ENCODE assay signal across 8 mouse cellular contexts in the genomic region with DNA sequence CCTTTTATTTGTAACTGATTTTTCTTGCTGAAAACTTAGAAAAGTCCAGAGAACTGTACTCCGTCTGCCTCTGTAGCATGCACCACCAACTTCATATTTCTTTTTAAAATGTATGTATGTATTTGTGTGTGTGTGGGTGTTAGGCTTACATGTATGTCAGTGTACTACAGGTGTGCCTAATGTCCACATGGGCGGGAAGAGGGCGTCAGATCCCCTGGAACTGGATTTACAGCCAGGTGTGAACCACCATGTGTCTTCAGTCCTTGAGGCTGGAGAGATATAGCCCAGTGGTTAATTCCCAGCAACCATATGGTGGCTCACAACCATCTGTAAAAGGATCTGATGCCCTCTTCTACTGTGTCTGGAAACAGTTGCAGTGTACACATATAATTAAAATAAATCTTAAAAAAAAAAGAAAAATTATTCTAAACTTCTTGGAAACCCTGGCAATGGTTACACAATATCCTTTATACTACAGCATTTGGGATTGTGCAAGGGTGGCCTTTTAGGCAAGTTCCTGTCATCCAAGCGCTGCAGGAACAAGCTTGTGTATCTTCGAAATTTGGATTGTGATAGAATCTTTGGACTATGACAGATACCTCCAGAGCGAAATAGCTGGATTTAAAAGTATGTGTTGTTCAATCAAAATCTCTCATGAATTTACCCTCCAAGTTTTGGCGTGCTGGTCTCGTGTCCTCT. TPM values are rescaled to one million over a fixed set of nuclear protein-coding genes. Genes with fewer than 3 reads are reported as not detected.
DNase-seq lines count a peak whose midpoint lies in the region; ATAC-seq and TF ChIP-seq lines count a peak whose summit lies in the region.

No protein-coding gene starts in this region.

- 0 out of 2 replicates have a peak, but pooled peaks cover 2% of the 10 kb centered on the region for H3K4me1 ChIP-seq in heart, embryonic 16.5 days (ENCODE audit: control insufficient read depth, insufficient read depth, low read length)
- peaks cover 2% of the 10 kb centered on the region; the same call in 1 of the 2 replicates for H3K4me1 ChIP-seq in bone marrow, adult 2 months (ENCODE audit: control insufficient read depth, insufficient read depth, low read length)
- H3K4me1 ChIP-seq in hindbrain, embryonic 13.5 days (replicated peaks), result peaks cover 6% of the 10 kb centered on the region; the same call in 1 of the 2 replicates
- peaks cover 5% of the 10 kb centered on the region; the same call in 1 of the 2 replicates for H3K4me1 ChIP-seq in midbrain, embryonic 12.5 days

- intact Hi-C loops in left cerebral cortex, postnatal 36 days (cut with DNase I), result loop anchor here (2.0 kb wide), 1 partner anchor 71 kb away; a partner anchor contains a TSS

- H3K27ac ChIP-seq in heart, embryonic 16.5 days (ENCODE audit: low read length), result no peak overlapping the region
- H3K27ac ChIP-seq in bone marrow, adult 2 months (ENCODE audit: control insufficient read depth, insufficient read depth, low read depth, low read length, poor library complexity), result peak overlapping the region; percentile 74; the same call in 1 of the 2 replicates
- peak overlapping the region; percentile 66 for H3K27ac ChIP-seq in hindbrain, embryonic 13.5 days
- no peak overlapping the region for H3K27ac ChIP-seq in midbrain, embryonic 12.5 days (replicated peaks)

- no peak for ATAC-seq in heart, embryonic 16.5 days (replicated peaks; ENCODE audit: extremely low read depth, insufficient read depth, low FRiP score)
- ATAC-seq in hindbrain, embryonic 13.5 days (ENCODE audit: low FRiP score), result no peak
- no peak for ATAC-seq in midbrain, embryonic 12.5 days (ENCODE audit: low FRiP score, low read depth)

- H3K4me3 ChIP-seq in heart, embryonic 16.5 days (ENCODE audit: low read length), result no peak overlapping the region
- H3K4me3 ChIP-seq in bone marrow, adult 2 months (replicated peaks; ENCODE audit: control insufficient read depth, low read depth, low read length), result no peak overlapping the region
- H3K4me3 ChIP-seq in hindbrain, embryonic 13.5 days, result peak overlapping the region; percentile 35; the same call in 1 of the 2 replicates
- no peak overlapping the region; the same call in 1 of the 2 replicates for H3K4me3 ChIP-seq in midbrain, embryonic 12.5 days

- no peak for DNase-seq in heart, adult 18-20 months
- DNase-seq in cerebellum, postnatal 4 days (ENCODE audit: low spot score in 2 of 2), result no peak
- no peak for DNase-seq in spleen, postnatal 36 days (ENCODE audit: low spot score in 2 of 2)
- no peak for DNase-seq in left cerebral cortex, postnatal 36 days (ENCODE audit: low spot score in 2 of 2)

- no peaks in the 10 kb centered on the region for H3K27me3 ChIP-seq in heart, embryonic 16.5 days (ENCODE audit: control insufficient read depth, insufficient read depth, low read length)
- H3K27me3 ChIP-seq in hindbrain, embryonic 13.5 days, result no peaks in the 10 kb centered on the region
- H3K27me3 ChIP-seq in midbrain, embryonic 12.5 days, result no peaks in the 10 kb centered on the region; the same call in 1 of the 2 replicates

- H3K9me3 ChIP-seq in heart, embryonic 16.5 days (replicated peaks; ENCODE audit: control insufficient read depth, low read length), result no peaks in the 10 kb centered on the region
- H3K9me3 ChIP-seq in hindbrain, embryonic 13.5 days, result no peaks in the 10 kb centered on the region
- peaks cover 4% of the 10 kb centered on the region; the same call in 1 of the 2 replicates for H3K9me3 ChIP-seq in midbrain, embryonic 12.5 days

- H3K4me2 ChIP-seq in heart, embryonic 16.5 days (ENCODE audit: low read depth, low read length), result peak overlapping the region; percentile 54
- peak overlapping the region; percentile 60 for H3K4me2 ChIP-seq in hindbrain, embryonic 13.5 days
- H3K4me2 ChIP-seq in midbrain, embryonic 12.5 days (replicated peaks), result peak overlapping the region; percentile 54

- no peak for TF ChIP-seq POLR2A in bone marrow, adult 2 months (IDR thresholded peaks at IDR 0.05; ENCODE audit: borderline replicate concordance, control insufficient read depth, low read depth, low read length)

- H3K9ac ChIP-seq in heart, embryonic 16.5 days (ENCODE audit: low read length), result no peak overlapping the region
- H3K9ac ChIP-seq in hindbrain, embryonic 13.5 days, result peak overlapping the region; percentile 71; the same call in 1 of the 2 replicates
- H3K9ac ChIP-seq in midbrain, embryonic 12.5 days (replicated peaks), result no peak overlapping the region

- 62% methylated on average over 8 of the region's 8 CpGs for WGBS in heart, embryonic 16.5 days
- 40% methylated on average over 8 of the region's 8 CpGs for WGBS in bone marrow, adult 2 months
- WGBS in hindbrain, embryonic 13.5 days, result 69% methylated on average over 8 of the region's 8 CpGs
- 66% methylated on average over 8 of the region's 8 CpGs for WGBS in midbrain, embryonic 12.5 days

- H3K36me3 ChIP-seq in heart, embryonic 16.5 days (ENCODE audit: control insufficient read depth, insufficient read depth), result peaks cover 2% of the 10 kb centered on the region; the same call in 1 of the 2 replicates
- peaks cover 14% of the 10 kb centered on the region for H3K36me3 ChIP-seq in hindbrain, embryonic 13.5 days
- H3K36me3 ChIP-seq in midbrain, embryonic 12.5 days, result 0 out of 2 replicates have a peak, but pooled peaks cover 3% of the 10 kb centered on the region

- no peak for TF ChIP-seq CTCF in bone marrow, adult 2 months (IDR thresholded peaks at IDR 0.05; ENCODE audit: control insufficient read depth, insufficient read depth, low read length)

RNA-seq across cellular contexts. Expression of a gene that starts 17.0 kb away (rescaled TPM):
- 20.0 and 25.9 TPM in 2 replicates for polyA plus RNA-seq in heart, embryonic 16.5 days (2015; fragmentation: Nextera tagmentation; extraction: Ambion mirVana)
- total RNA-seq in heart, adult 18-20 months (2021), result 10 to 100 TPM; 36.7 to 37.9 TPM
- 15.1 and 22.2 TPM in 2 replicates for polyA plus RNA-seq in bone marrow, adult 2 months (2011; ENCODE audit: insufficient read depth, insufficient read length, low replicate concordance, missing spikeins)
- polyA plus RNA-seq in hindbrain, embryonic 13.5 days (2015; fragmentation: Nextera tagmentation; extraction: Ambion mirVana), result 26.1 and 27.5 TPM in 2 replicates
- 18.5 and 19.9 TPM in 2 replicates for polyA plus RNA-seq in midbrain, embryonic 12.5 days (2016; fragmentation: Nextera tagmentation; extraction: Ambion mirVana)
- 10 to 100 TPM; 23.8 to 24.5 TPM for total RNA-seq in left cerebral cortex, postnatal 36 days (2021)

RNA-seq across cellular contexts. Expression of a gene that starts 27.8 kb away (rescaled TPM):
- polyA plus RNA-seq in heart, embryonic 16.5 days (2015; fragmentation: Nextera tagmentation; extraction: Ambion mirVana), result 7.3 and 7.7 TPM in 2 replicates
- total RNA-seq in heart, adult 18-20 months (2021), result 10 to 100 TPM; 12.9 to 13.3 TPM
- polyA plus RNA-seq in bone marrow, adult 2 months (2011; ENCODE audit: insufficient read depth, insufficient read length, low replicate concordance, missing spikeins), result 0.61 and 1.1 TPM in 2 replicates
- polyA plus RNA-seq in hindbrain, embryonic 13.5 days (2015; fragmentation: Nextera tagmentation; extraction: Ambion mirVana), result 0.53 and 0.77 TPM in 2 replicates
- polyA plus RNA-seq in midbrain, embryonic 12.5 days (2016; fragmentation: Nextera tagmentation; extraction: Ambion mirVana), result 1.1 and 1.2 TPM in 2 replicates
- total RNA-seq in left cerebral cortex, postnatal 36 days (2021), result 1 to 10 TPM; 1.7 to 2.1 TPM

Comparison
In these comparisons a context has a peak if more than half of its experiments do, and no peak if none do; other contexts are left out.
1. H3K27ac ChIP-seq: peak in bone marrow, adult 2 months (single experiment) and hindbrain, embryonic 13.5 days (single experiment); none in heart, embryonic 16.5 days (single experiment) and midbrain, embryonic 12.5 days (single experiment).
2. Peak in every context shown above with its lines, with median percentiles within 50 percentile points of each other: H3K4me2 ChIP-seq.